ENCODE assay signal across 10 mouse cellular contexts in the genomic region with DNA sequence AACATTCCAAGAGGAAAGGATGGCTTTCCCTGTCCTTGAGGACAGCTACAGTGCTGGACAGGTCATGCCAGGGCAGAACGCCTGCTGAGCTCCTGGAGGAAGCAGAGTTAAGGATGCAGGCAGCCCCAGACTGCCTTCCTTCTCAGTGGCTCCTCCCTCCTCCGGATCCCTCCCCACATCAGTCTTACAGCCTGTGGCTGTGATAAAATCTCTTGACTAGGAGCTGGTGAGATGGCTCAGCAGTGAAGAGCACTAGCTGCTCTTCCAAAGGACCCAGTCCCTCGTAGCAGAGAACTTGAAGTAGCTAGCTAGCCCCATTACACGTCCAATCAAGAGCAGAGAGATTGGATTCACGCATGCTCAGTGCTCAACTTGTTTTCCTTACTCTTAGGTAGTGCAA. TPM values are rescaled to one million over a fixed set of nuclear protein-coding genes. Genes with fewer than 3 reads are reported as not detected.
DNase-seq lines count a peak whose midpoint lies in the region; ATAC-seq and TF ChIP-seq lines count a peak whose summit lies in the region.
"Had no signal": no experiment of that assay in that cellular context is flagged by ENCODE, and none has a peak within 500 bp of the region (broad histone marks: within the 10 kb centered on the region; RNA-seq: fewer than 3 reads in every experiment).

No protein-coding gene starts in this region.

- peaks cover 12% of the 10 kb centered on the region for H3K79me2 ChIP-seq in MEL (ENCODE audit: control insufficient read depth, insufficient read depth, low read length, poor library complexity)

- peak; percentile 45; the same call in 1 of the 2 replicates for ATAC-seq in lung, embryonic 16.5 days (ENCODE audit: low read depth)
- peak; percentile 35 to 56 for ATAC-seq in hematopoietic stem cell, adult 5-6 weeks (replicated peaks in 1 of 2; ENCODE audit: insufficient read depth in 1 of 2, low FRiP score in 2 of 2, low TSS enrichment in 1 of 2, low read depth in 1 of 2, poor library complexity in 2 of 2, severe bottlenecking in 2 of 2)
- ATAC-seq in hindbrain, embryonic 11.5 days (ENCODE audit: low FRiP score), result no peak
- no peak for ATAC-seq in neural tube, embryonic 15.5 days (ENCODE audit: low FRiP score)

- 33% methylated on average over 5 of the region's 5 CpGs for WGBS in lung, embryonic 16.5 days
- 76% methylated on average over 5 of the region's 5 CpGs for WGBS in hindbrain, embryonic 11.5 days
- WGBS in neural tube, embryonic 15.5 days, result 63% methylated on average over 5 of the region's 5 CpGs

- TF ChIP-seq CTCF in MEL (IDR thresholded peaks at IDR 0.05 in 2 of 3, conservative IDR thresholded peaks at IDR 0.05 in 1 of 3; ENCODE audit: control insufficient read depth in 1 of 3, insufficient read depth in 1 of 3, low read depth in 2 of 3, low read length in 3 of 3, poor library complexity in 1 of 3, severe bottlenecking in 1 of 3), result no peak

- H3K9ac ChIP-seq in lung, embryonic 16.5 days (ENCODE audit: low read length), result no peak overlapping the region
- H3K9ac ChIP-seq in MEL (ENCODE audit: control insufficient read depth, low read depth, low read length, poor library complexity, severe bottlenecking), result peak overlapping the region; percentile 59
- H3K9ac ChIP-seq in hindbrain, embryonic 11.5 days (ENCODE audit: low read depth, low read length), result no peak overlapping the region
- H3K9ac ChIP-seq in neural tube, embryonic 15.5 days (replicated peaks), result no peak overlapping the region
- H3K9ac ChIP-seq: limb, embryonic 15.5 days had no signal

- no peak for DNase-seq in lung, postnatal 25 days (ENCODE audit: low spot score)
- peak; percentile 87 for DNase-seq in MEL (ENCODE audit: low read depth, low spot score)
- DNase-seq in naive thymus-derived CD4-positive, alpha-beta T cell, adult 2 months (ENCODE audit: low read depth), result peak; percentile 76
- DNase-seq in retina, postnatal 1 day, result no peak
- DNase-seq in hindbrain, embryonic 11.5 days (ENCODE audit: low spot score), result no peak

- H3K27ac ChIP-seq in lung, embryonic 16.5 days (ENCODE audit: low read length), result no peak overlapping the region
- peak overlapping the region; percentile 91 for H3K27ac ChIP-seq in MEL (ENCODE audit: control insufficient read depth, low read depth, low read length)
- H3K27ac ChIP-seq in hindbrain, embryonic 11.5 days (ENCODE audit: low read depth, low read length), result no peak overlapping the region
- H3K27ac ChIP-seq in neural tube, embryonic 15.5 days (replicated peaks), result no peak overlapping the region
- H3K27ac ChIP-seq: layer of hippocampus, adult 2 months; limb, embryonic 15.5 days had no signal

- H3K4me2 ChIP-seq in lung, embryonic 16.5 days (ENCODE audit: low read depth, low read length), result no peak overlapping the region
- no peak overlapping the region for H3K4me2 ChIP-seq in hindbrain, embryonic 11.5 days (replicated peaks; ENCODE audit: low read depth, low read length)
- no peak overlapping the region for H3K4me2 ChIP-seq in neural tube, embryonic 15.5 days
- H3K4me2 ChIP-seq: limb, embryonic 15.5 days had no signal

- peak; percentile 35 to 50; a peak in 1 of 4 replicates for TF ChIP-seq EP300 in MEL (IDR thresholded peaks at IDR 0.05; ENCODE audit: low read depth in 1 of 2, low read length in 2 of 2)

- no peaks in the 10 kb centered on the region for H3K4me1 ChIP-seq in lung, embryonic 16.5 days (replicated peaks; ENCODE audit: control insufficient read depth, insufficient read depth, low read length)
- H3K4me1 ChIP-seq in MEL (ENCODE audit: control insufficient read depth in 1 of 2, insufficient read depth in 2 of 2, low read length in 2 of 2), result peaks cover 43 to 46% of the 10 kb centered on the region in 2 experiments
- peaks cover 7% of the 10 kb centered on the region; the same call in 1 of the 2 replicates for H3K4me1 ChIP-seq in hindbrain, embryonic 11.5 days (replicated peaks; ENCODE audit: control insufficient read depth, insufficient read depth, low read length)
- H3K4me1 ChIP-seq in neural tube, embryonic 15.5 days, result peaks cover 23% of the 10 kb centered on the region

- TF ChIP-seq RAD21 in MEL (IDR thresholded peaks at IDR 0.05; ENCODE audit: low read depth, low read length), result no peak

- H3K4me3 ChIP-seq in lung, embryonic 16.5 days (ENCODE audit: low read length), result no peak overlapping the region
- peak overlapping the region; percentile 0 to 1; a peak in 2 of 4 replicates for H3K4me3 ChIP-seq in MEL (ENCODE audit: control insufficient read depth in 1 of 2, insufficient read depth in 1 of 2, low read depth in 2 of 2, low read length in 2 of 2)
- H3K4me3 ChIP-seq in hindbrain, embryonic 11.5 days (ENCODE audit: low read depth, low read length), result no peak overlapping the region
- H3K4me3 ChIP-seq in neural tube, embryonic 15.5 days (replicated peaks), result no peak overlapping the region
- H3K4me3 ChIP-seq: layer of hippocampus, adult 2 months; limb, embryonic 15.5 days had no signal

- no peaks in the 10 kb centered on the region for H3K36me3 ChIP-seq in lung, embryonic 16.5 days (ENCODE audit: control insufficient read depth, insufficient read depth, low read length)
- peaks cover 0 to 38% of the 10 kb centered on the region in 2 experiments; a peak in 2 of 4 replicates for H3K36me3 ChIP-seq in MEL (ENCODE audit: control insufficient read depth in 1 of 2, insufficient read depth in 2 of 2, low read length in 2 of 2)
- H3K36me3 ChIP-seq in hindbrain, embryonic 11.5 days (ENCODE audit: control insufficient read depth, insufficient read depth, low read length), result no peaks in the 10 kb centered on the region
- no peaks in the 10 kb centered on the region for H3K36me3 ChIP-seq in neural tube, embryonic 15.5 days
- H3K36me3 ChIP-seq: limb, embryonic 15.5 days had no signal

- no peaks in the 10 kb centered on the region for H3K27me3 ChIP-seq in lung, embryonic 16.5 days (ENCODE audit: control insufficient read depth, insufficient read depth, low read depth, low read length)
- H3K27me3 ChIP-seq in MEL (ENCODE audit: control insufficient read depth in 1 of 2, insufficient read depth in 2 of 2, low read length in 2 of 2), result no peaks in the 10 kb centered on the region
- no peaks in the 10 kb centered on the region for H3K27me3 ChIP-seq in hindbrain, embryonic 11.5 days (ENCODE audit: control insufficient read depth, insufficient read depth, low read length)
- no peaks in the 10 kb centered on the region for H3K27me3 ChIP-seq in neural tube, embryonic 15.5 days (replicated peaks)
- H3K27me3 ChIP-seq: limb, embryonic 15.5 days had no signal

- H3K9me3 ChIP-seq in lung, embryonic 16.5 days (ENCODE audit: control insufficient read depth, low read length), result no peaks in the 10 kb centered on the region
- H3K9me3 ChIP-seq in MEL (replicated peaks; ENCODE audit: insufficient read depth, low read length), result no peaks in the 10 kb centered on the region
- no peaks in the 10 kb centered on the region for H3K9me3 ChIP-seq in hindbrain, embryonic 11.5 days (ENCODE audit: control insufficient read depth, low read length)
- no peaks in the 10 kb centered on the region for H3K9me3 ChIP-seq in neural tube, embryonic 15.5 days (replicated peaks)
- H3K9me3 ChIP-seq: limb, embryonic 15.5 days had no signal

- TF ChIP-seq POLR2A in MEL (IDR thresholded peaks at IDR 0.05; ENCODE audit: control insufficient read depth in 1 of 2, insufficient read depth in 1 of 2, low read depth in 1 of 2, low read length in 2 of 2, poor library complexity in 1 of 2), result peak; percentile 42 to 68; a peak in 2 of 4 replicates

TF ChIP-seq in MEL, 35 proteins besides CTCF, POLR2A, EP300 and RAD21 (continues in another document):
- no peak for TF ChIP-seq POLR2AphosphoS5 (IDR thresholded peaks at IDR 0.05; ENCODE audit: borderline replicate concordance, low read depth, low read length)
- peak; percentile 49; the same call in 1 of the 2 replicates for TF ChIP-seq SIN3A (IDR thresholded peaks at IDR 0.05; ENCODE audit: low read length)
- TF ChIP-seq ELF1 (IDR thresholded peaks at IDR 0.05; ENCODE audit: low read depth, low read length), result 0 out of 2 replicates have a peak, but pooled peaks have one; percentile 17
- TF ChIP-seq TBP (IDR thresholded peaks at IDR 0.05; ENCODE audit: low read depth, low read length), result peak; percentile 60; the same call in 1 of the 2 replicates
- peak; percentile 66 for TF ChIP-seq ETS1 (IDR thresholded peaks at IDR 0.05; ENCODE audit: low read depth, low read length)
- TF ChIP-seq E2F4 (IDR thresholded peaks at IDR 0.05; ENCODE audit: borderline replicate concordance, low read depth, low read length), result no peak
- peak; percentile 67; the same call in 1 of the 2 replicates for TF ChIP-seq POLR2AphosphoS2 (IDR thresholded peaks at IDR 0.05; ENCODE audit: low read length)
- TF ChIP-seq RCOR1 (IDR thresholded peaks at IDR 0.05; ENCODE audit: low read depth, low read length), result 0 out of 2 replicates have a peak, but pooled peaks have one; percentile 5
- TF ChIP-seq TCF12 (IDR thresholded peaks at IDR 0.05; ENCODE audit: low read depth, low read length), result peak; percentile 70
- TF ChIP-seq ZKSCAN1 (IDR thresholded peaks at IDR 0.05; ENCODE audit: low read depth, low read length), result no peak; the same call in 1 of the 2 replicates
- no peak for TF ChIP-seq CHD2 (IDR thresholded peaks at IDR 0.05; ENCODE audit: low read length)
- no peak for TF ChIP-seq GABPA (IDR thresholded peaks at IDR 0.05; ENCODE audit: low read depth, low read length)
- TF ChIP-seq BHLHE40 (IDR thresholded peaks at IDR 0.05; ENCODE audit: borderline replicate concordance, low read depth, low read length), result no peak
- no peak for TF ChIP-seq CHD1 (IDR thresholded peaks at IDR 0.05; ENCODE audit: low read depth, low read length)
- TF ChIP-seq NRF1 (IDR thresholded peaks at IDR 0.05; ENCODE audit: insufficient read depth, low read depth, low read length, poor library complexity, severe bottlenecking), result peak; percentile 65
- no peak for TF ChIP-seq MAFK (IDR thresholded peaks at IDR 0.05; ENCODE audit: borderline replicate concordance, low read depth, low read length)
- TF ChIP-seq ZMIZ1 (IDR thresholded peaks at IDR 0.05; ENCODE audit: low read depth, low read length), result peak; percentile 89
- peak; percentile 60; the same call in 1 of the 2 replicates for TF ChIP-seq MAZ (IDR thresholded peaks at IDR 0.05; ENCODE audit: low read depth, low read length)
- TF ChIP-seq MAX (IDR thresholded peaks at IDR 0.05; ENCODE audit: low read length), result 0 out of 2 replicates have a peak, but pooled peaks have one; percentile 20

RNA-seq across cellular contexts. Expression of gene Galnt10, which starts 15.6 kb away (rescaled TPM):
- 12.4 and 12.8 TPM in 2 replicates for polyA plus RNA-seq in lung, embryonic 16.5 days (2015; fragmentation: Nextera tagmentation; extraction: Ambion mirVana)
- 23.5 and 27.4 TPM in 2 replicates for total RNA-seq in MEL (2012; rRNA removed)
- 10 to 100 TPM in 1 of 2 experiments, not detected in 1; 26.7 TPM for polyA plus RNA-seq in MEL (2012; ENCODE audit: insufficient read depth in 1 of 2, insufficient read length in 2 of 2, low read depth in 1 of 2, low replicate concordance in 2 of 2, missing spikeins in 1 of 2)
- 9.7 and 11.4 TPM in 2 replicates for total RNA-seq in hematopoietic stem cell, adult 5-6 weeks (2017)
- 9.7 and 12.0 TPM in 2 replicates for polyA plus RNA-seq in hindbrain, embryonic 11.5 days (2014; fragmentation: Nextera tagmentation; extraction: Ambion mirVana)
- 11.7 and 12.7 TPM in 2 replicates for polyA plus RNA-seq in neural tube, embryonic 15.5 days (2015; fragmentation: Nextera tagmentation; extraction: Ambion mirVana)

Comparison
In these comparisons a context has a peak if more than half of its experiments do, and no peak if none do; other contexts are left out.
1. ATAC-seq: peak in lung, embryonic 16.5 days (single experiment) and hematopoietic stem cell, adult 5-6 weeks (2 of 2); none in hindbrain, embryonic 11.5 days (single experiment) and neural tube, embryonic 15.5 days (single experiment).
2. H3K4me3 ChIP-seq: peak in MEL (2 of 2); none in lung, embryonic 16.5 days (single experiment), hindbrain, embryonic 11.5 days (single experiment) and neural tube, embryonic 15.5 days (single experiment).
3. DNase-seq: peak in MEL (single experiment) and naive thymus-derived CD4-positive, alpha-beta T cell, adult 2 months (single experiment); none in lung, postnatal 25 days (single experiment), retina, postnatal 1 day (single experiment) and hindbrain, embryonic 11.5 days (single experiment).